Mouse (Mus musculus): Measurements from ENCODE around the gene Atxn7l3. TPM values are rescaled to one million over a fixed set of nuclear protein-coding genes. Genes with fewer than 3 reads are reported as not detected.
A peak's percentile ranks its signal among the peaks of the same experiment; 100 is the strongest.

Gene Atxn7l3
- polyA plus RNA-seq, 1 experiment = 44.3 TPM

- H3K4me1 ChIP-seq (ENCODE audit: control insufficient read depth, insufficient read depth, low read length) = peaks cover 9% of the 10 kb centered on the region
- TF ChIP-seq CTCF (IDR thresholded peaks at IDR 0.05; ENCODE audit: low read depth, low read length) (no peak), POLR2A (IDR thresholded peaks at IDR 0.05; ENCODE audit: insufficient read depth, low read length) (no peak), EP300 (IDR thresholded peaks at IDR 0.05; ENCODE audit: insufficient read depth, low read depth, low read length) (no peak)
- no peaks in the 10 kb centered on the region for H3K27me3 ChIP-seq (ENCODE audit: control insufficient read depth, insufficient read depth, low read length, poor library complexity, severe bottlenecking)
- H3K9me3 ChIP-seq (replicated peaks; ENCODE audit: control insufficient read depth, insufficient read depth, low read length, poor library complexity, severe bottlenecking) = no peaks in the 10 kb centered on the region
- no peak overlapping the region for H3K4me3 ChIP-seq (ENCODE audit: low read depth, low read length)
- no peaks in the 10 kb centered on the region for H3K36me3 ChIP-seq (ENCODE audit: control insufficient read depth, insufficient read depth, low read length, poor library complexity, severe bottlenecking)
- H3K9ac ChIP-seq (ENCODE audit: low read depth, poor library complexity, severe bottlenecking) = no peak overlapping the region
- no peak overlapping the region for H3K27ac ChIP-seq (ENCODE audit: insufficient read depth, low read length)
Observed at GRCm38 (mm10) chr11:102338561-102338960, 42.1 kb upstream of the Atxn7l3 start.

DNA sequence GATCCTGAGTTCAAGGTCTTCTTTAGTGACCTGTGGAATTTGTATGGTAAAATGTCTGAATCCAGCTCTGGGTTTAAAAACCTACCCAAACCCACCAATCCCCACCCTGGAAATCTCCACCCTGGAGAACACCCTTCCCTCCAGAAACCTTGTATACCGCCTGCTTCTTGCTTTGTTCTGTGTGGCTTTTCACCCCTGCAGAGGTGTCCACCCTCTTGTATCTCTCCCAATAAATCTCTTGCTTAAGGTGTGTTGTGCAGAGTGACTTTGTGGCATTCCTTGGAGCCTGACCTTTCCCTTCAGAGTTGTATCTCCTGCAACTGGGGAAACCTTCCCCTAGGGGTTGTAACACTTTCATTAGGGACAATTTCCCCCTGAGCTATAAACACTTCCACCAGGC lies 41.5 kb upstream of the Atxn7l3 start:
- Histone ChIP-seq H3K9ac (ENCODE audit: low read depth, poor library complexity, severe bottlenecking) (no peak overlapping the region), H3K27ac (ENCODE audit: insufficient read depth, low read length) (peak overlapping the region; percentile 31; the same call in 1 of the 2 replicates), H3K4me3 (ENCODE audit: low read depth, low read length) (no peak overlapping the region)

DNA sequence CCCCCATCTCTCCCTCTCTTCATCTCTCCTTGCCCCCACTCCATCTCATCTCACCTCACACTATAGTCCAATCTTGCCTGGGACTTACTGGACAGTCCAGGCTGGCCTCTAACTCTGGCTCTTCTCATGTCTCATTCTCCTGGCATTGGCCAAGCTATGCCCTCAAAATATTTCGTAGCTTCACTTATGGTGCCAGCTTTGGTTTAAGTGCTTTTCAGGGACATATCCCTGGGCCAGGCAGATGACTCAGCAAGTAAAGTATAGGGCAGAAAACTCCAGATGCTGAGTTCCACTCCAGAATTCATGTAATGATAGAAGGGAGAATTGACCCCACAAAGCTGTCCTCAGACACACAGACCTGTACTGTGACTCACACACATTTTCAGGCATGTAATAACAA lies 39.8 kb upstream of the Atxn7l3 start:
- peaks cover 3% of the 10 kb centered on the region; the same call in 1 of the 2 replicates for H3K9me3 ChIP-seq (replicated peaks; ENCODE audit: control insufficient read depth, insufficient read depth, low read length, poor library complexity, severe bottlenecking)
- peak overlapping the region; percentile 36; the same call in 1 of the 2 replicates for H3K27ac ChIP-seq (ENCODE audit: insufficient read depth, low read length)
- no peaks in the 10 kb centered on the region; the same call in 1 of the 2 replicates for H3K36me3 ChIP-seq (ENCODE audit: control insufficient read depth, insufficient read depth, low read length, poor library complexity, severe bottlenecking)
- no peak overlapping the region for H3K9ac ChIP-seq (ENCODE audit: low read depth, poor library complexity, severe bottlenecking)
- peaks cover 10% of the 10 kb centered on the region for H3K4me1 ChIP-seq (ENCODE audit: control insufficient read depth, insufficient read depth, low read length)
- no peak for TF ChIP-seq POLR2A (IDR thresholded peaks at IDR 0.05; ENCODE audit: insufficient read depth, low read length)
- TF ChIP-seq EP300 (IDR thresholded peaks at IDR 0.05; ENCODE audit: insufficient read depth, low read depth, low read length) = no peak
- TF ChIP-seq CTCF (IDR thresholded peaks at IDR 0.05; ENCODE audit: low read depth, low read length) = no peak
- no peaks in the 10 kb centered on the region for H3K27me3 ChIP-seq (ENCODE audit: control insufficient read depth, insufficient read depth, low read length, poor library complexity, severe bottlenecking)
- H3K4me3 ChIP-seq (ENCODE audit: low read depth, low read length) = no peak overlapping the region

More for the DNA sequence above, 41.5 kb upstream of the Atxn7l3 start:
- Histone ChIP-seq H3K27me3 (ENCODE audit: control insufficient read depth, insufficient read depth, low read length, poor library complexity, severe bottlenecking) (no peaks in the 10 kb centered on the region), H3K9me3 (replicated peaks; ENCODE audit: control insufficient read depth, insufficient read depth, low read length, poor library complexity, severe bottlenecking) (peaks cover 3% of the 10 kb centered on the region; the same call in 1 of the 2 replicates), H3K36me3 (ENCODE audit: control insufficient read depth, insufficient read depth, low read length, poor library complexity, severe bottlenecking) (no peaks in the 10 kb centered on the region; the same call in 1 of the 2 replicates), H3K4me1 (ENCODE audit: control insufficient read depth, insufficient read depth, low read length) (peaks cover 9% of the 10 kb centered on the region)
- TF ChIP-seq POLR2A (IDR thresholded peaks at IDR 0.05; ENCODE audit: insufficient read depth, low read length) (no peak), EP300 (IDR thresholded peaks at IDR 0.05; ENCODE audit: insufficient read depth, low read depth, low read length) (no peak), CTCF (IDR thresholded peaks at IDR 0.05; ENCODE audit: low read depth, low read length) (no peak)

- no peaks in the 10 kb centered on the region; the same call in 1 of the 2 replicates for H3K36me3 ChIP-seq (ENCODE audit: control insufficient read depth, insufficient read depth, low read length, poor library complexity, severe bottlenecking)
- H3K4me3 ChIP-seq (ENCODE audit: low read depth, low read length) = no peak overlapping the region
- H3K9ac ChIP-seq (ENCODE audit: low read depth, poor library complexity, severe bottlenecking) = peak overlapping the region; percentile 29; the same call in 1 of the 2 replicates
- peaks cover 14% of the 10 kb centered on the region for H3K4me1 ChIP-seq (ENCODE audit: control insufficient read depth, insufficient read depth, low read length)
- peaks cover 3% of the 10 kb centered on the region; the same call in 1 of the 2 replicates for H3K9me3 ChIP-seq (replicated peaks; ENCODE audit: control insufficient read depth, insufficient read depth, low read length, poor library complexity, severe bottlenecking)
- peak overlapping the region; percentile 84 for H3K27ac ChIP-seq (ENCODE audit: insufficient read depth, low read length)
- TF ChIP-seq EP300 (IDR thresholded peaks at IDR 0.05; ENCODE audit: insufficient read depth, low read depth, low read length) (0 out of 2 replicates have a peak, but pooled peaks have one; percentile 6), CTCF (IDR thresholded peaks at IDR 0.05; ENCODE audit: low read depth, low read length) (no peak), POLR2A (IDR thresholded peaks at IDR 0.05; ENCODE audit: insufficient read depth, low read length) (no peak)
- H3K27me3 ChIP-seq (ENCODE audit: control insufficient read depth, insufficient read depth, low read length, poor library complexity, severe bottlenecking) = no peaks in the 10 kb centered on the region
Observed at GRCm38 (mm10) chr11:102334973-102335700, 38.7 kb upstream of the Atxn7l3 start.

GRCm38 (mm10) chr11:102334010-102334409 lies 37.6 kb upstream of the Atxn7l3 start:
- peaks cover 3% of the 10 kb centered on the region; the same call in 1 of the 2 replicates for H3K9me3 ChIP-seq (replicated peaks; ENCODE audit: control insufficient read depth, insufficient read depth, low read length, poor library complexity, severe bottlenecking)
- H3K27me3 ChIP-seq (ENCODE audit: control insufficient read depth, insufficient read depth, low read length, poor library complexity, severe bottlenecking) = no peaks in the 10 kb centered on the region
- H3K4me3 ChIP-seq (ENCODE audit: low read depth, low read length) = no peak overlapping the region
- peaks cover 16% of the 10 kb centered on the region for H3K4me1 ChIP-seq (ENCODE audit: control insufficient read depth, insufficient read depth, low read length)
- peak overlapping the region; percentile 37 for H3K27ac ChIP-seq (ENCODE audit: insufficient read depth, low read length)
- no peaks in the 10 kb centered on the region; the same call in 1 of the 2 replicates for H3K36me3 ChIP-seq (ENCODE audit: control insufficient read depth, insufficient read depth, low read length, poor library complexity, severe bottlenecking)
- TF ChIP-seq CTCF (IDR thresholded peaks at IDR 0.05; ENCODE audit: low read depth, low read length) (no peak), EP300 (IDR thresholded peaks at IDR 0.05; ENCODE audit: insufficient read depth, low read depth, low read length) (no peak), POLR2A (IDR thresholded peaks at IDR 0.05; ENCODE audit: insufficient read depth, low read length) (no peak)
- no peak overlapping the region for H3K9ac ChIP-seq (ENCODE audit: low read depth, poor library complexity, severe bottlenecking)

DNA sequence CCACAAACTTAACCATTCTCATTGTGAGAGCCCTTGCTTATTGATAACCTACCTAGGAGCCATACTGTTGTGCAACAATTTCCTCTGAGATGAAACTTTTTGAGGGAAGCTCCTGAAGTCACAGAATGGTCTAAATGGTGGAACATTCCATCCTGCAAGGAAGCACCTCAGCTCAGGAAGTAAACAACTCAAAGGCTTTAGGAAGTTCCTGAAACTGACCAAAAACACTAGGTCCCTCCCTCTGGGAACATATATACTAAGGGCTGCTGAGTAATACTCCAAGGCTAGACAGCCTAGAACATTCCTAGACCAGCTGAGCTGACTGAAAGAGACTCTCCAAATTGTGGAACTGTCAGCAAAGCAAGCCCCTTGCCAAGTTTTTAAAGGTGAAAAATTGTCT lies 36.6 kb upstream of the Atxn7l3 start:
- H3K36me3 ChIP-seq (ENCODE audit: control insufficient read depth, insufficient read depth, low read length, poor library complexity, severe bottlenecking) = no peaks in the 10 kb centered on the region; the same call in 1 of the 2 replicates
- H3K9ac ChIP-seq (ENCODE audit: low read depth, poor library complexity, severe bottlenecking) = no peak overlapping the region
- no peaks in the 10 kb centered on the region for H3K27me3 ChIP-seq (ENCODE audit: control insufficient read depth, insufficient read depth, low read length, poor library complexity, severe bottlenecking)
- H3K9me3 ChIP-seq (replicated peaks; ENCODE audit: control insufficient read depth, insufficient read depth, low read length, poor library complexity, severe bottlenecking) = peaks cover 3% of the 10 kb centered on the region; the same call in 1 of the 2 replicates
- TF ChIP-seq POLR2A (IDR thresholded peaks at IDR 0.05; ENCODE audit: insufficient read depth, low read length) (no peak), EP300 (IDR thresholded peaks at IDR 0.05; ENCODE audit: insufficient read depth, low read depth, low read length) (no peak), CTCF (IDR thresholded peaks at IDR 0.05; ENCODE audit: low read depth, low read length) (no peak)
- peaks cover 15% of the 10 kb centered on the region for H3K4me1 ChIP-seq (ENCODE audit: control insufficient read depth, insufficient read depth, low read length)
- H3K27ac ChIP-seq (ENCODE audit: insufficient read depth, low read length) = peak overlapping the region; percentile 64
- H3K4me3 ChIP-seq (ENCODE audit: low read depth, low read length) = no peak overlapping the region
